Mouse (Mus musculus): ENCODE measurements at regions not wholly inside any gene's neighbourhood (a gene's known extent, or its start where the extent isn't known, plus 50 kb on each side); places are given as distances from the start of the nearest gene placed in this dataset.

DNA sequence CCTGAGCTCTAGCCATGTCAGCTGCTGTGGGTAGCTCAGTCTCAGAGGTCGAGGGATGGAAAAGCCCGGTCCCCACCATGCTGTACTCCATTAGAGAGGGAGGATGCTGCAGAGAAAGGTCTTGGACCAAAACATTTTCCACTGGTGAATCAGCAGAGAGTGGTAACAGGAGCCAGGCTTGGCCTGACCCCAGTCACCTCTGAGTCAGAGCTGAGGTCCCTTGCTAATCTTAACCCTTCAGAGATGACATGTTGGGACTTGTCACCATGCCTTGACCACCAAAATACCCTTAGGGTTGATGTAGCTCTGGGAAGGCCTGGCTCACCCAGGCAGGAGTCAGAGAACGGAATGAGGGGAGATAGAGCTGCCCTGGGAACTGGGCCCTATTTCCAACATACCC is 210.0 kb downstream of the Cyp26b1 start:
- H3K4me3 ChIP-seq (ENCODE audit: low read depth, low read length): no peak overlapping the region
- 83% methylated on average over 3 of the region's 3 CpGs for WGBS
- H3K4me2 ChIP-seq: no peak overlapping the region
- no peaks in the 10 kb centered on the region for H3K4me1 ChIP-seq (ENCODE audit: control insufficient read depth, insufficient read depth, low read length)
- H3K27me3 ChIP-seq (ENCODE audit: control insufficient read depth, insufficient read depth, low read length): no peaks in the 10 kb centered on the region
- no peaks in the 10 kb centered on the region for H3K9me3 ChIP-seq (ENCODE audit: control insufficient read depth, low read length)
- DNase-seq (ENCODE audit: low spot score, missing footprints): no peak
- H3K27ac ChIP-seq (ENCODE audit: low read depth, low read length): no peak overlapping the region
- no peak for ATAC-seq (ENCODE audit: low FRiP score)
- no peak overlapping the region for H3K9ac ChIP-seq (ENCODE audit: low read length)
- no peaks in the 10 kb centered on the region for H3K36me3 ChIP-seq (ENCODE audit: control insufficient read depth, insufficient read depth, low read length)

DNA sequence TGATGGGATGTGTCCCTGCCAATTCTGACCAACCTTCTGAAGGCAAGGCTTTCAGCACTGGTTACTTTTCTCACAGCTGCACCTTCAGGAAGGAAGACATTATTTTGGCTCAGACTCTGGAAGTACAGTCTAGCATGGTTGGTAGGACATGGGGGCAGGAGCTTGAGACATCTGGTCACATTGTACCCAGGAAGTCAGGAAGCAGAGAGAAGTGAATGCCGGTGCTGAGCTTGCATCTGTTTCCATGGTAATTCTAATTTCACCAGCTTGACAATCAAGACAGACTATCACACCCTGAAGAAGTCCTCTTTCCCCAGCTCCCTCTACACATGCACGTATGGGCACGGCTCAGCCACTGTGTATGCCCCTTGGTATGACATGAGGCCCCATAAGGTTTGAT is 210.6 kb downstream of the Cyp26b1 start:
- 85% methylated on average over 3 of the region's 3 CpGs for WGBS
- H3K27me3 ChIP-seq (ENCODE audit: control insufficient read depth, insufficient read depth, low read length): no peaks in the 10 kb centered on the region
- ATAC-seq (ENCODE audit: low FRiP score) (no peak), DNase-seq (ENCODE audit: low spot score, missing footprints) (no peak)
- no peak overlapping the region for H3K4me3 ChIP-seq (ENCODE audit: low read depth, low read length)
- no peak overlapping the region for H3K4me2 ChIP-seq
- no peak overlapping the region for H3K9ac ChIP-seq (ENCODE audit: low read length)
- H3K9me3 ChIP-seq (ENCODE audit: control insufficient read depth, low read length): no peaks in the 10 kb centered on the region
- no peaks in the 10 kb centered on the region for H3K4me1 ChIP-seq (ENCODE audit: control insufficient read depth, insufficient read depth, low read length)
- no peak overlapping the region for H3K27ac ChIP-seq (ENCODE audit: low read depth, low read length)
- no peaks in the 10 kb centered on the region for H3K36me3 ChIP-seq (ENCODE audit: control insufficient read depth, insufficient read depth, low read length)

DNA sequence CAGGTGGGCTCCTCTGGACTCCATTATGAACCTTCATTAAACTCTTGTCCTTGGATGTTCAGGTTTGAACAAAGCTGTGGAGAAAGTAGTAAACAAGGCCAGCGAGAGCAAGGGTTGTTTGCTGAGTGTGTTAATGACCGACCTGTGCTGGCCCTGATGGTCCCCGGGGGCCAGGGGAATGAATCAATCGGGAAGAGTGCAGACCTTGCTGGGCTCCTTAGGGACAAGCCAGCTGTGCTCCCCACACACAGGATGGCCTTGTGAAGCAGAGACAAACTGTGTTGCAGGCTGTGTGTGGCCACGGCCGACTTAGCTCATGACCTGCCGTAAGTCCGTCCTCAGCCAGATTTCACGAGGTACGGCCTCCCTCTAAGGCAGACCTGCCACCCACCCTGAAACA is 212.1 kb downstream of the Cyp26b1 start:
- ATAC-seq (ENCODE audit: low FRiP score) (no peak), DNase-seq (ENCODE audit: low spot score, missing footprints) (no peak)
- Histone ChIP-seq H3K27ac (ENCODE audit: low read depth, low read length) (no peak overlapping the region), H3K9me3 (ENCODE audit: control insufficient read depth, low read length) (no peaks in the 10 kb centered on the region), H3K9ac (ENCODE audit: low read length) (no peak overlapping the region), H3K4me1 (ENCODE audit: control insufficient read depth, insufficient read depth, low read length) (no peaks in the 10 kb centered on the region), H3K4me2 (no peak overlapping the region), H3K36me3 (ENCODE audit: control insufficient read depth, insufficient read depth, low read length) (no peaks in the 10 kb centered on the region), H3K4me3 (ENCODE audit: low read depth, low read length) (no peak overlapping the region), H3K27me3 (ENCODE audit: control insufficient read depth, insufficient read depth, low read length) (no peaks in the 10 kb centered on the region)
- WGBS: 88% methylated on average over 10 of the region's 10 CpGs

DNA sequence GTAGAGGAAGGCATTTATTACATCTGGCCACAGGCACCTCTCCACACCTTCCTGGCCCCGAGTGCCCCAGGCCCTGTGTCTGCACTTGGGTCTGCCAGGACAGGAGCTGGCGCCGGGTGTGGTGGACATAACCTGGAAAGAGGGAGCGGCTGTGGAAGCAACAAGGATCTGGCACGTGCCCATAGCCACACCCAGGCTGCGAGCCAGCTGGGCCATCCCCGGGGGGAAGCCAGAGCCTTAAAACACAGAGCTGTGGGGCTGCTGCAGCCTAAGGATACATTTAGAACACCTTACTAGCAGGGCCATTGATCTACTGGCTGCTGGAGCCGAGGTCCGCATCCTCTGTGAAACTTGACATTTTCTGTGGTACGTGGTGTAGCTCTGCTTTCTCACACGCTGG is 217.0 kb downstream of the Cyp26b1 start:
- no peak for DNase-seq (ENCODE audit: low spot score, missing footprints)
- H3K27ac ChIP-seq (ENCODE audit: low read depth, low read length): no peak overlapping the region
- ATAC-seq (ENCODE audit: low FRiP score): no peak
- H3K36me3 ChIP-seq (ENCODE audit: control insufficient read depth, insufficient read depth, low read length): no peaks in the 10 kb centered on the region
- no peaks in the 10 kb centered on the region for H3K4me1 ChIP-seq (ENCODE audit: control insufficient read depth, insufficient read depth, low read length)
- no peak overlapping the region for H3K4me3 ChIP-seq (ENCODE audit: low read depth, low read length)
- WGBS: 79% methylated on average over 11 of the region's 11 CpGs
- H3K9ac ChIP-seq (ENCODE audit: low read length): no peak overlapping the region
- H3K9me3 ChIP-seq (ENCODE audit: control insufficient read depth, low read length): no peaks in the 10 kb centered on the region
- H3K4me2 ChIP-seq: no peak overlapping the region
- no peaks in the 10 kb centered on the region for H3K27me3 ChIP-seq (ENCODE audit: control insufficient read depth, insufficient read depth, low read length)

DNA sequence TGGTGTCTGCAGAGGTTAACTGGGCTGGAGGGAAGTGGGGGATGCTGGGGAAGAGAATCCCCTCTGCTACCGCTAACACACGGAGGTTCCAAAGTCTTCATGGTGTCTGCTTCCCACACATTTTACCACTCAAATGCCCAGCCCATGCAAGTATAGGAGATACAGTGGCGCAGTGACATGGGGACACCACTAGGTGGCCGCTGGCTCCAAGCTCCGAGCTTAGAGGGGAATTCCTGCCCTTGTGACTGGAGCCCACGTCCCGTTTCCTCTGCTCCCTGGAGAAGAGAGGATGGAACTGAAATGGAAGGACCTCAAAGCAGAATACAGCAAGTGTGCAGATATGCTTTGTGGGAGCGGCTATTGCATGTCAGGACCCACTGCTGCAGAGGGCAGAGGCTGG is 218.2 kb downstream of the Cyp26b1 start:
- Histone ChIP-seq H3K27ac (ENCODE audit: low read depth, low read length) (no peak overlapping the region), H3K27me3 (ENCODE audit: control insufficient read depth, insufficient read depth, low read length) (no peaks in the 10 kb centered on the region), H3K4me2 (no peak overlapping the region), H3K4me1 (ENCODE audit: control insufficient read depth, insufficient read depth, low read length) (no peaks in the 10 kb centered on the region), H3K36me3 (ENCODE audit: control insufficient read depth, insufficient read depth, low read length) (no peaks in the 10 kb centered on the region), H3K4me3 (ENCODE audit: low read depth, low read length) (no peak overlapping the region), H3K9me3 (ENCODE audit: control insufficient read depth, low read length) (no peaks in the 10 kb centered on the region), H3K9ac (ENCODE audit: low read length) (no peak overlapping the region)
- ATAC-seq (ENCODE audit: low FRiP score): no peak
- WGBS: 17% methylated on average over 8 of the region's 8 CpGs
- DNase-seq (ENCODE audit: low spot score, missing footprints): peak; percentile 90

DNA sequence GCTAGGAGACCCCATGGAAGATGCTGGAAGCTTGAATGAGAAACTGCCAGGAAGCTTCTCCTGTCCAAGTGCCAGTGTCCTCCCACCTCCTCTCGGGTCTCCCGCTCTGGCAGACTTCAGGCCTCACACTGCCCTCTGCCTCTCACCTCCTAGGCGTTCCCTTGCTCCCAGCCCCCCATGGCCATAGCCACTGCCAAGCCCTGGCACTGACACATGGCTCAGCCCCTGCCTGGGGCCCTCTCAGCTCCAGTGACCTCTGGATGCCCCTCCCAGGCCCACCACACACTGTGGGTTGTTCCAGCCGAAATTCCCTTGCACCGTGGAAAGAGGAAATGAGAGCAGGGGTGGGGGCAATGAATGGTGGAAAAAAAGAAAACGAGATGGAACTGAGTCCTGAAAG is 227.3 kb downstream of the Cyp26b1 start:
- H3K4me1 ChIP-seq (ENCODE audit: control insufficient read depth, insufficient read depth, low read length): no peaks in the 10 kb centered on the region
- WGBS: 69% methylated on average over 6 of the region's 6 CpGs
- no peak overlapping the region for H3K9ac ChIP-seq (ENCODE audit: low read length)
- ATAC-seq (ENCODE audit: low FRiP score) (no peak), DNase-seq (ENCODE audit: low spot score, missing footprints) (no peak)
- H3K27me3 ChIP-seq (ENCODE audit: control insufficient read depth, insufficient read depth, low read length): no peaks in the 10 kb centered on the region
- no peaks in the 10 kb centered on the region for H3K36me3 ChIP-seq (ENCODE audit: control insufficient read depth, insufficient read depth, low read length)
- no peaks in the 10 kb centered on the region for H3K9me3 ChIP-seq (ENCODE audit: control insufficient read depth, low read length)
- no peak overlapping the region for H3K4me3 ChIP-seq (ENCODE audit: low read depth, low read length)
- H3K27ac ChIP-seq (ENCODE audit: low read depth, low read length): no peak overlapping the region
- no peak overlapping the region for H3K4me2 ChIP-seq

DNA sequence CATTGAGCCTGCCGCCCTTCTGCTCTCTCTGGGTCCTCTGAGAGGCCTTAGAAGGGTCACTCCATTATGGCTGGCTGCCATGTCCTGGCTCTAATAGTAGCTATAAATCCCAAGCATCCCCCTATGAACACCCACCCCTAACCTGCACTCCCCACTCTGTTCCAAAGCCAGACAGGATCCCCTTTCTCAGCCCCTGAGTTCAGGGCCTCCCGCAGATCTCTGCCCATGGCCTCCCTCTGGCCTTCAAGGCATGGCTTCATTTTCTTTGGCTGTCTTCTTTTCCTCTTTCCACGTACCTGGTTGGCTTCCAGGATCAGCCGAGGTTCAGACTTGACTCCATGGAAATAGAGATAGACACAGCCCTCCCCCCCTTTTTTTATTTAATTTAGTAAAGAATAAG is 227.8 kb downstream of the Cyp26b1 start:
- no peak overlapping the region for H3K27ac ChIP-seq (ENCODE audit: low read depth, low read length)
- no peaks in the 10 kb centered on the region for H3K9me3 ChIP-seq (ENCODE audit: control insufficient read depth, low read length)
- no peak overlapping the region for H3K4me3 ChIP-seq (ENCODE audit: low read depth, low read length)
- WGBS: 80% methylated on average over 4 of the region's 4 CpGs
- no peaks in the 10 kb centered on the region for H3K27me3 ChIP-seq (ENCODE audit: control insufficient read depth, insufficient read depth, low read length)
- no peaks in the 10 kb centered on the region for H3K4me1 ChIP-seq (ENCODE audit: control insufficient read depth, insufficient read depth, low read length)
- ATAC-seq (ENCODE audit: low FRiP score) (no peak), DNase-seq (ENCODE audit: low spot score, missing footprints) (no peak)
- H3K36me3 ChIP-seq (ENCODE audit: control insufficient read depth, insufficient read depth, low read length): no peaks in the 10 kb centered on the region
- no peak overlapping the region for H3K4me2 ChIP-seq
- no peak overlapping the region for H3K9ac ChIP-seq (ENCODE audit: low read length)

DNA sequence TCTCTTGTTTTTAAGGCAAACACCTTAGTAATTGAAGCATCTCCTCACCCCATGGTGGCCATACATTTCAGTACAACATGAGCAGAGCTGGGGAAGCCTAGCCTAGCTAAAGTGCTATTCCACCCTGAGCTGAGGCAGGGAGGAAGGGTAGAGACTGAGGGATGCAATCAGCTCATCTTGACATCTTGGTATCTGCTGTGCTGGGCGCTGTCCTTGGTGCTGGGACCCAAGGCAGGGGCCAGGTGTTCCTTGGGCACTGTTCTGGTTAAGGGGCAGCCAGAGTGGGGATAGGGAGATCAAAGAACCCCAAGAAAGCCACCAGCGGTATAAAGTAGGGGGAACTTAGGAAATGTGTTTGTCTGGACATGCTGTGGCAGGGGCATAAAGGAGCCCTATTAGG is 228.7 kb downstream of the Cyp26b1 start:
- Histone ChIP-seq H3K9me3 (ENCODE audit: control insufficient read depth, low read length) (no peaks in the 10 kb centered on the region), H3K4me2 (no peak overlapping the region), H3K36me3 (ENCODE audit: control insufficient read depth, insufficient read depth, low read length) (no peaks in the 10 kb centered on the region), H3K9ac (ENCODE audit: low read length) (no peak overlapping the region), H3K4me3 (ENCODE audit: low read depth, low read length) (no peak overlapping the region), H3K27me3 (ENCODE audit: control insufficient read depth, insufficient read depth, low read length) (no peaks in the 10 kb centered on the region), H3K27ac (ENCODE audit: low read depth, low read length) (no peak overlapping the region), H3K4me1 (ENCODE audit: control insufficient read depth, insufficient read depth, low read length) (no peaks in the 10 kb centered on the region)
- DNase-seq (ENCODE audit: low spot score, missing footprints): no peak
- WGBS: 28% methylated on average over 2 of the region's 2 CpGs
- no peak for ATAC-seq (ENCODE audit: low FRiP score)

DNA sequence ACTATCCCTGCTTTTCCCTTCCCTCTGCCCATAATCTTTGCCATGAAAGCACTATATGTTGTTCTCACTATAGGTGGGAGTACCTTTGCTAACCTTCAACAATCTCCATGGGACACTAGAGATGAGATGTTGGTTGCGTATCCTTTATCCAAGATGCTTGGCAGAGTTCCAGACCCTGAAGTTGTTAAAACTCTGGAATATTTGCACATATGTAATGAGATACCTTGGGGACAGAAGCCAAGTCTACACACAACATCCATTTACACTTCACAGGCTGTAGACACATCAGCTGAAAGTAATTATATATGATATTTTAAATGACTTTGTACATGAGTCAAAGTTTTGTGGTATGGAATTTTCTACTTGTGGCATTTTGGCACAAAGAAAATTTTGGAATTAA is 231.4 kb downstream of the Cyp26b1 start:
- Histone ChIP-seq H3K9me3 (ENCODE audit: control insufficient read depth, low read length) (no peaks in the 10 kb centered on the region), H3K4me2 (no peak overlapping the region), H3K36me3 (ENCODE audit: control insufficient read depth, insufficient read depth, low read length) (no peaks in the 10 kb centered on the region), H3K9ac (ENCODE audit: low read length) (no peak overlapping the region), H3K27me3 (ENCODE audit: control insufficient read depth, insufficient read depth, low read length) (no peaks in the 10 kb centered on the region), H3K4me1 (ENCODE audit: control insufficient read depth, insufficient read depth, low read length) (no peaks in the 10 kb centered on the region), H3K4me3 (ENCODE audit: low read depth, low read length) (no peak overlapping the region), H3K27ac (ENCODE audit: low read depth, low read length) (no peak overlapping the region)
- WGBS: 93% methylated on average over 1 of the region's 1 CpGs
- no peak for ATAC-seq (ENCODE audit: low FRiP score)
- no peak for DNase-seq (ENCODE audit: low spot score, missing footprints)

DNA sequence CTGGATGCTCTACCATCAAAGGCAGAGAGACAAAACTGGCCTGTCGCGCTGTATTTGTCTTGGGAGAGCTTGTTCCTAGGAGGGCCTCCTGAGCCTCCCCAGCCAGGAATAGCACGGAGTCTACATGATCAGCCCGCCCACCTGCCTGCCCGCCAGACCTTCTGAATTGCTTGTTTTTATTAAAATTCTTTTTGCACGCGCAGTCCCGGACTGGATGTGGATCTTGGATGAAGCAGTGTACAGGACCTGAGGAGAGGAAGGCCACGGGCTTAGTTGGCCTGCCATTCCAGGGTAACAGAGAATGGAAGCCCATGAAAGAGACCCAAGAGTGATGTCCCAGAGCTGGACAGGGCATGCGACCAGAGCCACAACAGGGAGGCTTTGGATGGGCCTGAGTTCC is 235.8 kb downstream of the Cyp26b1 start:
- 79% methylated on average over 10 of the region's 10 CpGs for WGBS
- no peak overlapping the region for H3K9ac ChIP-seq (ENCODE audit: low read length)
- H3K4me1 ChIP-seq (ENCODE audit: control insufficient read depth, insufficient read depth, low read length): no peaks in the 10 kb centered on the region
- ATAC-seq (ENCODE audit: low FRiP score): no peak
- H3K27ac ChIP-seq (ENCODE audit: low read depth, low read length): no peak overlapping the region
- DNase-seq (ENCODE audit: low spot score, missing footprints): no peak
- no peak overlapping the region for H3K4me2 ChIP-seq
- no peak overlapping the region for H3K4me3 ChIP-seq (ENCODE audit: low read depth, low read length)
- H3K36me3 ChIP-seq (ENCODE audit: control insufficient read depth, insufficient read depth, low read length): no peaks in the 10 kb centered on the region
- no peaks in the 10 kb centered on the region for H3K9me3 ChIP-seq (ENCODE audit: control insufficient read depth, low read length)
- no peaks in the 10 kb centered on the region for H3K27me3 ChIP-seq (ENCODE audit: control insufficient read depth, insufficient read depth, low read length)

Measured in midbrain, embryonic 11.5 days (tissue).